In genomic region chr14:86926827-86927226, GRCm38 (mm10) we compare ENCODE assay signal across 23 mouse cellular contexts.
"Had no signal": no experiment of that assay in that cellular context is flagged by ENCODE, and none has a peak within 500 bp of the region (broad histone marks: within the 10 kb centered on the region; RNA-seq: fewer than 3 reads in every experiment).

No protein-coding gene starts in this region.

- H3K4me1 ChIP-seq: limb, embryonic 10.5 days; limb, embryonic 13.5 days; liver, embryonic 12.5 days; liver, embryonic 15.5 days; lung, embryonic 15.5 days; megakaryocyte, embryonic 14.5 days; neural tube, embryonic 13.5 days; stomach, embryonic 15.5 days had no signal

- H3K9ac ChIP-seq: limb, embryonic 13.5 days; liver, embryonic 12.5 days; liver, embryonic 15.5 days; lung, embryonic 15.5 days; neural tube, embryonic 13.5 days; stomach, embryonic 15.5 days had no signal

- H3K27ac ChIP-seq: kidney, postnatal 0 days; layer of hippocampus, adult 2 months; limb, embryonic 10.5 days; limb, embryonic 13.5 days; liver, embryonic 12.5 days; liver, embryonic 15.5 days; lung, embryonic 15.5 days; neural tube, embryonic 13.5 days; stomach, embryonic 15.5 days had no signal

- H3K27me3 ChIP-seq: limb, embryonic 13.5 days; liver, embryonic 12.5 days; liver, embryonic 15.5 days; lung, embryonic 15.5 days; megakaryocyte, embryonic 14.5 days; neural tube, embryonic 13.5 days; stomach, embryonic 15.5 days had no signal

- H3K4me2 ChIP-seq: limb, embryonic 13.5 days; liver, embryonic 12.5 days; liver, embryonic 15.5 days; lung, embryonic 15.5 days; neural tube, embryonic 13.5 days; stomach, embryonic 15.5 days had no signal

- ATAC-seq: liver, embryonic 12.5 days; midbrain, embryonic 16.5 days had no signal

- H3K36me3 ChIP-seq: limb, embryonic 10.5 days; limb, embryonic 13.5 days; liver, embryonic 12.5 days; liver, embryonic 15.5 days; lung, embryonic 15.5 days; neural tube, embryonic 13.5 days; stomach, embryonic 15.5 days had no signal

- H3K4me3 ChIP-seq: layer of hippocampus, adult 2 months; limb, embryonic 10.5 days; limb, embryonic 13.5 days; liver, embryonic 12.5 days; liver, embryonic 15.5 days; lung, embryonic 15.5 days; megakaryocyte, embryonic 14.5 days; myocyte; neural tube, embryonic 13.5 days; stomach, embryonic 15.5 days had no signal

- DNase-seq: kidney, adult 2 months; kidney, postnatal 25 days; layer of hippocampus, adult 9-11 months; liver; lung, adult 18-20 months; lung, postnatal 10 days; lung, postnatal 36 days; retina, postnatal 1 day; right cerebral cortex, postnatal 25 days; spleen, adult 18-20 months; thymus, postnatal 25 days had no signal

- H3K9me3 ChIP-seq: limb, embryonic 10.5 days; limb, embryonic 13.5 days; liver, embryonic 12.5 days; liver, embryonic 15.5 days; lung, embryonic 15.5 days; megakaryocyte, embryonic 14.5 days; neural tube, embryonic 13.5 days; stomach, embryonic 15.5 days had no signal
